Mouse (Mus musculus): ENCODE data around the gene Rxfp4. TPM values are rescaled to one million over a fixed set of nuclear protein-coding genes. Genes with fewer than 3 reads are reported as not detected.
A peak's percentile ranks its signal among the peaks of the same experiment; 100 is the strongest.
"Not testable (repeated sequence)": the region's sequence is repeated elsewhere in the genome, so short reads cannot be mapped to it uniquely, and the experiment has no call there.

The Rxfp4 gene
- total RNA-seq, 2 experiments from 2014 or later = not detected

- ATAC-seq (replicated peaks; ENCODE audit: low FRiP score, low TSS enrichment, poor library complexity, severe bottlenecking) = no peak
Observed at GRCm38 (mm10) chr3:88618074-88618871, 34.7 kb downstream of the Rxfp4 start.

GRCm38 (mm10) chr3:88616951-88617500 lies 35.9 kb downstream of the Rxfp4 start:
- no peak for ATAC-seq (replicated peaks; ENCODE audit: low FRiP score, low TSS enrichment, poor library complexity, severe bottlenecking)

GRCm38 (mm10) chr3:88615902-88616391 lies 37.0 kb downstream of the Rxfp4 start:
- ATAC-seq (replicated peaks; ENCODE audit: low FRiP score, low TSS enrichment, poor library complexity, severe bottlenecking) = no peak

GRCm38 (mm10) chr3:88615117-88615516 lies 37.8 kb downstream of the Rxfp4 start:
- no peak for ATAC-seq (replicated peaks; ENCODE audit: low FRiP score, low TSS enrichment, poor library complexity, severe bottlenecking)

- no peak for ATAC-seq (replicated peaks; ENCODE audit: low FRiP score, low TSS enrichment, poor library complexity, severe bottlenecking)
Observed at GRCm38 (mm10) chr3:88614418-88614817, 38.5 kb downstream of the Rxfp4 start.

GRCm38 (mm10) chr3:88609066-88609465 lies 43.9 kb downstream of the Rxfp4 start:
- ATAC-seq (replicated peaks; ENCODE audit: low FRiP score, low TSS enrichment, poor library complexity, severe bottlenecking) = no peak

- ATAC-seq (replicated peaks; ENCODE audit: low FRiP score, low TSS enrichment, poor library complexity, severe bottlenecking) = peak; percentile 20; the same call in 1 of the 2 replicates
Observed at GRCm38 (mm10) chr3:88607758-88608138, 45.2 kb downstream of the Rxfp4 start.

- ATAC-seq (replicated peaks; ENCODE audit: low FRiP score, low TSS enrichment, poor library complexity, severe bottlenecking) = peak; percentile 89
Observed at GRCm38 (mm10) chr3:88607065-88607757, 45.7 kb downstream of the Rxfp4 start.

- ATAC-seq (replicated peaks; ENCODE audit: low FRiP score, low TSS enrichment, poor library complexity, severe bottlenecking) = not testable (repeated sequence)
Observed at GRCm38 (mm10) chr3:88605666-88606065, 47.3 kb downstream of the Rxfp4 start, which contains the start of gene Arhgef2. Arhgef2 (plus strand) TSS chr3:88605966.

- no peak for ATAC-seq (replicated peaks; ENCODE audit: low FRiP score, low TSS enrichment, poor library complexity, severe bottlenecking)
Observed at GRCm38 (mm10) chr3:88604863-88605262, 48.1 kb downstream of the Rxfp4 start.

GRCm38 (mm10) chr3:88603714-88604161 lies 49.2 kb downstream of the Rxfp4 start:
- ATAC-seq (replicated peaks; ENCODE audit: low FRiP score, low TSS enrichment, poor library complexity, severe bottlenecking) = peak; percentile 60

- no peak for ATAC-seq (replicated peaks; ENCODE audit: low FRiP score, low TSS enrichment, poor library complexity, severe bottlenecking)
Observed at GRCm38 (mm10) chr3:88602466-88602865, 50.5 kb downstream of the Rxfp4 start.

Other genes starting within 250 kb of the Rxfp4 start
- 188 and 207 TPM in 2 replicates for gene Pmf1, start 242.8 kb downstream of the Rxfp4 start, total RNA-seq (2014; fragmentation: Nextera tagmentation)
- 87.9 and 145 TPM in 2 replicates for gene Pmf1, start 242.8 kb downstream of the Rxfp4 start, total RNA-seq (2017)
- gene Slc25a44, start 228.0 kb downstream of the Rxfp4 start, total RNA-seq (2014; fragmentation: Nextera tagmentation) = 28.0 and 30.2 TPM in 2 replicates
- gene Slc25a44, start 228.0 kb downstream of the Rxfp4 start, total RNA-seq (2017) = 18.9 and 31.7 TPM in 2 replicates
- gene Sema4a, start 192.0 kb downstream of the Rxfp4 start, total RNA-seq (2014; fragmentation: Nextera tagmentation) = 2.6 and 4.1 TPM in 2 replicates
- gene Sema4a, start 192.0 kb downstream of the Rxfp4 start, total RNA-seq (2017) = 1.1 and 2.1 TPM in 2 replicates
- 43.0 and 61.7 TPM in 2 replicates for gene Lmna, start 143.2 kb downstream of the Rxfp4 start, total RNA-seq (2014; fragmentation: Nextera tagmentation)
- gene Lmna, start 143.2 kb downstream of the Rxfp4 start, total RNA-seq (2017) = 49.4 and 66.7 TPM in 2 replicates
- 5.4 and 5.6 TPM in 2 replicates for gene Mex3a, start 120.7 kb downstream of the Rxfp4 start, total RNA-seq (2014; fragmentation: Nextera tagmentation)
- gene Mex3a, start 120.7 kb downstream of the Rxfp4 start, total RNA-seq (2017) = 3.3 and 7.8 TPM in 2 replicates
- gene Rab25, start 104.8 kb downstream of the Rxfp4 start, total RNA-seq (2014; fragmentation: Nextera tagmentation) = not detected in 2 replicates
- gene Rab25, start 104.8 kb downstream of the Rxfp4 start, total RNA-seq (2017) = 0.14 TPM in 1 of 2 replicates, not detected in the other
- 36.4 and 68.6 TPM in 2 replicates for gene Lamtor2, start 100.1 kb downstream of the Rxfp4 start, total RNA-seq (2014; fragmentation: Nextera tagmentation)
- gene Lamtor2, start 100.1 kb downstream of the Rxfp4 start, total RNA-seq (2017) = 57.0 and 87.8 TPM in 2 replicates
- 72.3 and 94.1 TPM in 2 replicates for gene Ubqln4, start 99.4 kb downstream of the Rxfp4 start, total RNA-seq (2014; fragmentation: Nextera tagmentation)
- 52.5 and 56.0 TPM in 2 replicates for gene Ubqln4, start 99.4 kb downstream of the Rxfp4 start, total RNA-seq (2017)
- gene Ssr2, start 77.3 kb downstream of the Rxfp4 start, total RNA-seq (2014; fragmentation: Nextera tagmentation) = 200 and 308 TPM in 2 replicates
- gene Ssr2, start 77.3 kb downstream of the Rxfp4 start, total RNA-seq (2017) = 111 and 165 TPM in 2 replicates
- gene Arhgef2, start 47.2 kb downstream of the Rxfp4 start, total RNA-seq (2014; fragmentation: Nextera tagmentation) = 94.6 and 96.0 TPM in 2 replicates
- gene Arhgef2, start 47.2 kb downstream of the Rxfp4 start, total RNA-seq (2017) = 41.9 and 75.8 TPM in 2 replicates
- gene Khdc4, start 32.7 kb upstream of the Rxfp4 start, total RNA-seq (2014; fragmentation: Nextera tagmentation) = 76.1 and 88.6 TPM in 2 replicates
- gene Khdc4, start 32.7 kb upstream of the Rxfp4 start, total RNA-seq (2017) = 32.0 and 53.1 TPM in 2 replicates
- 16.7 and 20.0 TPM in 2 replicates for gene Rit1, start 63.7 kb upstream of the Rxfp4 start, total RNA-seq (2014; fragmentation: Nextera tagmentation)
- gene Rit1, start 63.7 kb upstream of the Rxfp4 start, total RNA-seq (2017) = 9.6 and 22.3 TPM in 2 replicates
- 0.22 and 1.5 TPM in 2 replicates for gene Syt11, start 122.0 kb upstream of the Rxfp4 start, total RNA-seq (2014; fragmentation: Nextera tagmentation)
- 0.19 and 1.1 TPM in 2 replicates for gene Syt11, start 122.0 kb upstream of the Rxfp4 start, total RNA-seq (2017)
- 42.4 and 51.3 TPM in 2 replicates for gene Gon4l, start 182.1 kb upstream of the Rxfp4 start, total RNA-seq (2014; fragmentation: Nextera tagmentation)
- gene Gon4l, start 182.1 kb upstream of the Rxfp4 start, total RNA-seq (2017) = 29.7 and 46.9 TPM in 2 replicates

Data from megakaryocyte-erythroid progenitor cell, adult 5-6 weeks (primary cell).